Mouse (Mus musculus): ENCODE data around the gene Zfand6.

Gene Zfand6

DNA sequence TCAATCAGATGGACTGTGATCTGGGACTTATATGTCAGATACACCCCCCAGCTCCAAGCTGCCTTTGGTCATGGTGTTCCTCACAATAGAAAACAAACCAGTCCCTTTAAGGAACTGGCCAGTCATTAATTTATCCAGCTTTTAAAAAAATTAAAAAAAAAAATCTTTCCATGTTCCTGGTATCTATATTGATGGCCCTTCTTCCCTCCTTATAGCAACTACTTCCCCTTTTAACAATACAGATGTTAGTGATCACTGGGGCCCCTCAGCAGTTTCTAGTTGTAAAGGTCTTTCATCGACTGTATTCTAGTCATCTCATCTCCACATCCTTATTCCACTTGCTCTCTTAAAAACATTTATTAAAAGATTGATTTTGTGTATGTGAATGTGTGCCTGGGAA lies 78.2 kb downstream of the Zfand6 start:
- Histone ChIP-seq H3K27me3 (ENCODE audit: insufficient read depth, low read length) (no peaks in the 10 kb centered on the region), H3K4me3 (replicated peaks; ENCODE audit: low read length) (no peak overlapping the region), H3K4me1 (replicated peaks; ENCODE audit: low read depth, low read length) (peaks cover 4% of the 10 kb centered on the region), H3K9me3 (ENCODE audit: low read length) (no peaks in the 10 kb centered on the region), H3K36me3 (ENCODE audit: insufficient read depth, low read length) (peaks cover 9% of the 10 kb centered on the region; the same call in 1 of the 2 replicates)
- no peak for TF ChIP-seq POU5F1 (IDR thresholded peaks at IDR 0.05; ENCODE audit: borderline replicate concordance, low read length)
- no peak for TF ChIP-seq CTCF (conservative IDR thresholded peaks at IDR 0.05; ENCODE audit: low read length)
- TF ChIP-seq NANOG (IDR thresholded peaks at IDR 0.05; ENCODE audit: borderline replicate concordance, low read length): no peak

DNA sequence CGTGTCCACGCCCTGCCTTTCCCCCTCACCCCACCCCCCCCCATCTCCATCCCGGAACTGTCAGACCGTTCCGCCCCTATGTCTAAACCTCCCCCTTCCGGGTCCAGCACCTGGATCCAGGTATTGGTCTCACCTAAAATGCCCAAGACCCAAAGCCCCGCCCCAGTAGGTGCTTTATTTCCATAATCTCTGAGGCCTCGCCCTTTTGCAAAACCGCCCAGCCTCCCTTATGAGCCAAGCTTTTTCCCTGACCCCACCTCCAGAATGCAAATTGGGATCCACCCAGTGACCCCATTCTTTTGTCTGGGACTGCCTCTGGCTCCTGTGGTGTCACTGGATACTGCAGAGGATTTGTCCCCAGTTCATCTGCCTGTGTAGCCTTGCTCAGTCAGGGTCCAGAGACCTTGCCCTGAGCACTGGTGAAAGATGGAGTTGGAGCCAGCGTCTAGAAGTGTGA lies 83.4 kb downstream of the Zfand6 start, which contains the start of gene Fah:
TSS of gene Fah (minus strand) at position 430 of the 457 bp plus-strand sequence.
- peak within 1 kb of the TSS; percentile 85 for H3K4me3 ChIP-seq (replicated peaks; ENCODE audit: low read length)
- TF ChIP-seq CTCF (conservative IDR thresholded peaks at IDR 0.05; ENCODE audit: low read length) (no peak), POU5F1 (IDR thresholded peaks at IDR 0.05; ENCODE audit: borderline replicate concordance, low read length) (no peak), NANOG (IDR thresholded peaks at IDR 0.05; ENCODE audit: borderline replicate concordance, low read length) (no peak)
- no peaks in the 10 kb centered on the region for H3K9me3 ChIP-seq (ENCODE audit: low read length)
- H3K4me1 ChIP-seq (replicated peaks; ENCODE audit: low read depth, low read length): peaks cover 24% of the 10 kb centered on the region
- no peaks in the 10 kb centered on the region for H3K27me3 ChIP-seq (ENCODE audit: insufficient read depth, low read length)
- H3K36me3 ChIP-seq (ENCODE audit: insufficient read depth, low read length): peaks cover 7% of the 10 kb centered on the region

DNA sequence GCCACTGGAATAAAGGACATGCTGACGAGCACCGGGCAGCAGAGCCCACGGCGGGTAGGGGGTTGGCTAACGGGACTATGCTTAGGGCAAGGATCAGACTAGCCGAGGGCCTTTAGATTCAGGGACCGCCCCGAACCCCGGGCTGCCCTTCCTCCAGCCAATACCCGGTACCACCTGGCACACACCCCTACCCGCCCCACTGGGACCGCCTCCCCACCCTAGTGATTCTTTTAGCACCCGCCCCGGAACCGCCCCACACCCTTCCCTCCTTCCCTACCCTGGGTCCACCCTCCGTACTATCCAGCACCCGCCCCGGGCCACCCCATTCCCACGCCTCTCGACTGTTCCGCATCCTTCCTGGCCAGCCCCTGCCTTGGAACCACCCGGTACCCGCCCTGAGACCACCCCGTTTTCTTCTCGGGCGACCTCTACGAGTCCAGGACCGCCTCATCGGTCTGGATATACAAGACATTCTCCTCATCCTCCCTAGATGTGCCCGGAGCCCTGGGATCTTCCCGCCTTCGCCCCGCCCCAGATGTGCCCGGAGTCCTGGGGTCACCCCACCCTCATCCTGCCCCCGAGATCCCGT lies 84.0 kb downstream of the Zfand6 start:
- Histone ChIP-seq H3K36me3 (ENCODE audit: insufficient read depth, low read length) (peaks cover 13% of the 10 kb centered on the region), H3K4me1 (replicated peaks; ENCODE audit: low read depth, low read length) (peaks cover 24% of the 10 kb centered on the region), H3K9me3 (ENCODE audit: low read length) (no peaks in the 10 kb centered on the region), H3K4me3 (replicated peaks; ENCODE audit: low read length) (peak overlapping the region; percentile 85), H3K27me3 (ENCODE audit: insufficient read depth, low read length) (no peaks in the 10 kb centered on the region)
- no peak for TF ChIP-seq NANOG (IDR thresholded peaks at IDR 0.05; ENCODE audit: borderline replicate concordance, low read length)
- no peak for TF ChIP-seq CTCF (conservative IDR thresholded peaks at IDR 0.05; ENCODE audit: low read length)
- TF ChIP-seq POU5F1 (IDR thresholded peaks at IDR 0.05; ENCODE audit: borderline replicate concordance, low read length): no peak

DNA sequence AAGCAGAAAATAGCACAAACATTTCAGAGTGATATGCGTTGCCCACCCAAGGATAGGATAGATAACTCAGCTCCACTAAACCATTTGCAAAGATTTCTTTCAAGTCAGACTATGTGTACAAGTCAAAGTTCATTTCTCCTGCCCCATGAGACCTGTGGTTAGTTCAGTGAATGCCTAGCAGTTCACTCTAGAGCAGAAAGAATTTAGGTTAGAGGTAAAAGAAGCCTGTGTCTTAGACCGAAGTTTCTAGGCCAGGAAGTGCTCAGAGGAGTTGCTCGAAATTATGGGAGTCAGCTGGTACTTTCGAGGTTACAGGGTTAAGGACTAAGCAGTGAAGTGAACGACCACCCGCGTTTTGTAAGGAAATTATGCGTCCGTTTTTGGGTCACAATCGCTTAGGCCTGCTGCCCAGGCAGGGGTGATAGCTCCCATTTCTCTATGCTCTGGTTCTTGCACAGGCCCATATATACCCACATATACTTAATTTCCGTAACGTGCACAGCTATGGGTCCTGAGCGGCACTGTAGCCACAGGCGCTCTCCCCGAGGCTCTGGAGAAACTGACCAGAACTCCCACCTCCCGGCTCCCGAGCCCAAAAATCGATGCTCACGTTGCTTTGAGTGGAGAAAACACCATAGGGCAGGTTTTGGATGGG lies 84.6 kb downstream of the Zfand6 start:
- no peaks in the 10 kb centered on the region for H3K27me3 ChIP-seq (ENCODE audit: insufficient read depth, low read length)
- TF ChIP-seq NANOG (IDR thresholded peaks at IDR 0.05; ENCODE audit: borderline replicate concordance, low read length) (no peak), CTCF (conservative IDR thresholded peaks at IDR 0.05; ENCODE audit: low read length) (no peak), POU5F1 (IDR thresholded peaks at IDR 0.05; ENCODE audit: borderline replicate concordance, low read length) (no peak)
- peaks cover 19% of the 10 kb centered on the region for H3K36me3 ChIP-seq (ENCODE audit: insufficient read depth, low read length)
- H3K4me3 ChIP-seq (replicated peaks; ENCODE audit: low read length): peak overlapping the region; percentile 85
- no peaks in the 10 kb centered on the region for H3K9me3 ChIP-seq (ENCODE audit: low read length)
- peaks cover 24% of the 10 kb centered on the region for H3K4me1 ChIP-seq (replicated peaks; ENCODE audit: low read depth, low read length)

DNA sequence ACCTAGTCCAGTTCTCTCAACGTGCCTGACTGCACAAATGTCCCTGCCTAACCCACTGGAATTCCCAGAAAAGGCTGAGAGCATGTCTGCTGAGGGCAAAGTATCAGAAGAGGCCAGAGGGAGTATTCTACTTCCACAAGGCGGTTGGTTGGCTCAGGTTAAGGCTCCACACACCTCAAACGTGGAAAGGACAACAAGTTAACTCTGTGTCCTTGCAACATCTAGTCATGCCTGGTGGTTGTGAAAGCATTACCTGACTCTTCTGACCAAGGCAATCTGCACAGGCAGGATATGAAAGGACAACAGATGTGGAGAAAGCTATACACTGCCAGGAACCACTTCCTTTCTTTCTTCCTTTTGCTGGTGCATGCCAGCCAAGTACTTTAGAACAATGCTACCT lies 85.3 kb downstream of the Zfand6 start:
- no peaks in the 10 kb centered on the region for H3K27me3 ChIP-seq (ENCODE audit: insufficient read depth, low read length)
- H3K9me3 ChIP-seq (ENCODE audit: low read length): no peaks in the 10 kb centered on the region
- peaks cover 22% of the 10 kb centered on the region for H3K36me3 ChIP-seq (ENCODE audit: insufficient read depth, low read length)
- TF ChIP-seq POU5F1 (IDR thresholded peaks at IDR 0.05; ENCODE audit: borderline replicate concordance, low read length) (no peak), CTCF (conservative IDR thresholded peaks at IDR 0.05; ENCODE audit: low read length) (no peak), NANOG (IDR thresholded peaks at IDR 0.05; ENCODE audit: borderline replicate concordance, low read length) (no peak)
- H3K4me3 ChIP-seq (replicated peaks; ENCODE audit: low read length): 0 out of 2 replicates have a peak overlapping the region, but pooled peaks have one; percentile 85
- H3K4me1 ChIP-seq (replicated peaks; ENCODE audit: low read depth, low read length): peaks cover 24% of the 10 kb centered on the region

DNA sequence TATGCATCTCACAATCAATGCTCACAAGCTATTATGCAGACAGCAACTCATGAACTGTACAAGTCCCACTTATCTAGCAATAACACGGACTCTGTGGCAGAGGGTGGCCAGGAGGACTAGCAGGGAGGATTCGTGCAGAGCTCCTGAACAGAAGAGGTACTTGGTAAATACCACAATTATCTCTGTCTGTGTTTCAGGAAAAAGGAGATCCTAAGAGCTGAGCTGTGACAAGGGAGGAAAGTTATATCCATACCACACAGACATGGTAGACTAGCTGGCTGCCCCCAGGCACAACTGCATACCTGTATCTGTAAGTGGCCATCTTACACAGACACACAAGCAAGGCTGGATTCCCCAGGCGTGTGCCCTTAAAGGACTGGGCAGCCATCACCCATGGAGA lies 88.4 kb downstream of the Zfand6 start:
- Histone ChIP-seq H3K4me3 (replicated peaks; ENCODE audit: low read length) (no peak overlapping the region), H3K36me3 (ENCODE audit: insufficient read depth, low read length) (peaks cover 27% of the 10 kb centered on the region), H3K27me3 (ENCODE audit: insufficient read depth, low read length) (no peaks in the 10 kb centered on the region), H3K4me1 (replicated peaks; ENCODE audit: low read depth, low read length) (peaks cover 20% of the 10 kb centered on the region), H3K9me3 (ENCODE audit: low read length) (no peaks in the 10 kb centered on the region)
- no peak for TF ChIP-seq POU5F1 (IDR thresholded peaks at IDR 0.05; ENCODE audit: borderline replicate concordance, low read length)

DNA sequence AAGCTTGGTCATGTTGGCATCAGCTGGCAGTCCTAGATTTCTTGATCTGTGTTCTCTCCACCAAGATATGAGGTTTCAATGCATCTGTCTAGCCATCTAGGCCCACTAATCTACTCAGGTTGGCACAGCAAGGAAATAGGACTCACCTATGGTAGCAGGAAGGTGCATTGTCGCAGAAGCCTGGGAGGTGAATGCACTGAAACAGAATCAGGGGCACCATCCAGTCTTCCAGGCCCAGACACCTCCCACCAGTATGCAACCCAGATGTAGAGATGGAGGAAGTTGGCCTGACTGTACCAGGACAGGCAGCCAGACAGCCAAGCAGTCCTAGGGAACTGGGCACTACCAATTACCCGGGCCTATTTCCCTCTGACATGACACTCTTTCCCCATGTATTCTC lies 89.1 kb downstream of the Zfand6 start:
- Histone ChIP-seq H3K36me3 (ENCODE audit: insufficient read depth, low read length) (peaks cover 27% of the 10 kb centered on the region), H3K4me1 (replicated peaks; ENCODE audit: low read depth, low read length) (peaks cover 20% of the 10 kb centered on the region), H3K27me3 (ENCODE audit: insufficient read depth, low read length) (no peaks in the 10 kb centered on the region), H3K4me3 (replicated peaks; ENCODE audit: low read length) (no peak overlapping the region), H3K9me3 (ENCODE audit: low read length) (no peaks in the 10 kb centered on the region)
- TF ChIP-seq NANOG (IDR thresholded peaks at IDR 0.05; ENCODE audit: borderline replicate concordance, low read length) (no peak), POU5F1 (IDR thresholded peaks at IDR 0.05; ENCODE audit: borderline replicate concordance, low read length) (no peak), CTCF (conservative IDR thresholded peaks at IDR 0.05; ENCODE audit: low read length) (no peak)

DNA sequence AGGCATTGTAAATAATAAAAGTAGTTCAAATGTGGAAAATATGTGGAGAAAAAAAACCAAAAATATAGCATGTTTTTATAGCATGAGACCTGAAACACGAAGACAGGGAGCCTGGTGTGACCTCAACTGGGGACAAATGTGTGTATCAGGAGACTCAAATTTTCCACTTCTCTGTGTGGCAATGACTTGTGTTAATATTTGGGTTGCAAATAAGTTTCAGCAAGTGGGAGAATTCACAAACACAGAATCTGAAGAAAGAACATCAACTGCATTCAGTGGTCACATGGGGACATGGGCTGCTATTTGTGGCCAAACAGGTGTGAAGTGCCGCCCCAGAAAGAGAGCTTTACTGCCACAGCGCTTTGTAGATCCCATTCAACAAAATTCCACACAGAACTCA lies 93.1 kb downstream of the Zfand6 start:
- no peaks in the 10 kb centered on the region for H3K9me3 ChIP-seq (ENCODE audit: low read length)
- no peak for TF ChIP-seq CTCF (conservative IDR thresholded peaks at IDR 0.05; ENCODE audit: low read length)
- no peak for TF ChIP-seq POU5F1 (IDR thresholded peaks at IDR 0.05; ENCODE audit: borderline replicate concordance, low read length)
- TF ChIP-seq NANOG (IDR thresholded peaks at IDR 0.05; ENCODE audit: borderline replicate concordance, low read length): no peak
- no peaks in the 10 kb centered on the region for H3K4me1 ChIP-seq (replicated peaks; ENCODE audit: low read depth, low read length)
- H3K4me3 ChIP-seq (replicated peaks; ENCODE audit: low read length): no peak overlapping the region
- peaks cover 48% of the 10 kb centered on the region for H3K36me3 ChIP-seq (ENCODE audit: insufficient read depth, low read length)
- no peaks in the 10 kb centered on the region for H3K27me3 ChIP-seq (ENCODE audit: insufficient read depth, low read length)
